Mouse (Mus musculus): ENCODE data around the gene AC153137.1.
"Not testable (repeated sequence)": the region's sequence is repeated elsewhere in the genome, so short reads cannot be mapped to it uniquely, and the experiment has no call there.

Gene AC153137.1

GRCm38 (mm10) chr1:30977868-30978267 lies at the start of gene AC153137.1:
Gene AC153137.1 (minus strand): TSS chr1:30977968.
- not testable (repeated sequence) for DNase-seq (ENCODE audit: low spot score in 2 of 2)

- DNase-seq (ENCODE audit: low spot score in 2 of 2) = no peak
Observed at GRCm38 (mm10) chr1:31023173-31023572, 45.4 kb upstream of the AC153137.1 start.

GRCm38 (mm10) chr1:31019283-31019682 lies 41.5 kb upstream of the AC153137.1 start:
- DNase-seq (ENCODE audit: low spot score in 2 of 2) = no peak

GRCm38 (mm10) chr1:31017377-31017776 lies 39.6 kb upstream of the AC153137.1 start:
- no peak for DNase-seq (ENCODE audit: low spot score in 2 of 2)

GRCm38 (mm10) chr1:31016068-31016467 lies 38.3 kb upstream of the AC153137.1 start:
- no peak for DNase-seq (ENCODE audit: low spot score in 2 of 2)

- DNase-seq (ENCODE audit: low spot score in 2 of 2) = no peak
Observed at GRCm38 (mm10) chr1:31015261-31015660, 37.5 kb upstream of the AC153137.1 start.

GRCm38 (mm10) chr1:30977239-30977638 lies 529 bp downstream of the AC153137.1 start:
- not testable (repeated sequence) for DNase-seq (ENCODE audit: low spot score in 2 of 2)

- no peak for DNase-seq (ENCODE audit: low spot score in 2 of 2)
Observed at GRCm38 (mm10) chr1:30951795-30952194, 26.0 kb downstream of the AC153137.1 start.

GRCm38 (mm10) chr1:30950456-30950835 lies 27.3 kb downstream of the AC153137.1 start:
- DNase-seq (ENCODE audit: low spot score in 2 of 2) = no peak

GRCm38 (mm10) chr1:30949710-30950455 lies 27.9 kb downstream of the AC153137.1 start:
- peak; percentile 96 to 97 for DNase-seq (ENCODE audit: low spot score in 2 of 2)

- peak; percentile 51 to 65 for DNase-seq (ENCODE audit: low spot score in 2 of 2)
Observed at GRCm38 (mm10) chr1:30948950-30949639, 28.7 kb downstream of the AC153137.1 start.

- no peak for DNase-seq (ENCODE audit: low spot score in 2 of 2)
Observed at GRCm38 (mm10) chr1:30948361-30948949, 29.3 kb downstream of the AC153137.1 start.

- DNase-seq (ENCODE audit: low spot score in 2 of 2) = no peak
Observed at GRCm38 (mm10) chr1:30945136-30945535, 32.6 kb downstream of the AC153137.1 start.

- DNase-seq (ENCODE audit: low spot score in 2 of 2) = no peak
Observed at GRCm38 (mm10) chr1:30940571-30940970, 37.2 kb downstream of the AC153137.1 start.

GRCm38 (mm10) chr1:30938392-30938791 lies 39.4 kb downstream of the AC153137.1 start:
- DNase-seq (ENCODE audit: low spot score in 2 of 2) = no peak

- no peak for DNase-seq (ENCODE audit: low spot score in 2 of 2)
Observed at GRCm38 (mm10) chr1:30937396-30937965, 40.3 kb downstream of the AC153137.1 start.

- no peak for DNase-seq (ENCODE audit: low spot score in 2 of 2)
Observed at GRCm38 (mm10) chr1:30936488-30936887, 41.3 kb downstream of the AC153137.1 start.

- no peak for DNase-seq (ENCODE audit: low spot score in 2 of 2)
Observed at GRCm38 (mm10) chr1:30930823-30931222, 46.9 kb downstream of the AC153137.1 start.

- DNase-seq (ENCODE audit: low spot score in 2 of 2) = no peak
Observed at GRCm38 (mm10) chr1:30930194-30930593, 47.6 kb downstream of the AC153137.1 start.

Data from urinary bladder, postnatal 4 days (tissue).